Mouse (Mus musculus) heart, adult 2 months (tissue): ENCODE data around the gene Ndufa12.

Experiments
- CTCF ChIP-seq: fragments of 200-600 bp; IDR thresholded peaks from 2 replicates; pipeline ENCODE4 v1.8.1; 2022; ENCODE audit warnings: antibody characterized with exemption, mild to moderate bottlenecking, moderate library complexity
- EP300 ChIP-seq: fragments of 200-500 bp; IDR thresholded peaks from 2 replicates; pipeline ENCODE4 v1.6.1; 2011; ENCODE audit warnings: low read depth, low read length, control low read depth; ENCODE audit not compliant: insufficient read depth
- POLR2A ChIP-seq: fragments of 200-500 bp; IDR thresholded peaks from 2 replicates; pipeline ENCODE4 v1.6.1; 2011; ENCODE audit warnings: mild to moderate bottlenecking, low read depth, low read length, control low read depth; ENCODE audit not compliant: insufficient read depth

DNA sequence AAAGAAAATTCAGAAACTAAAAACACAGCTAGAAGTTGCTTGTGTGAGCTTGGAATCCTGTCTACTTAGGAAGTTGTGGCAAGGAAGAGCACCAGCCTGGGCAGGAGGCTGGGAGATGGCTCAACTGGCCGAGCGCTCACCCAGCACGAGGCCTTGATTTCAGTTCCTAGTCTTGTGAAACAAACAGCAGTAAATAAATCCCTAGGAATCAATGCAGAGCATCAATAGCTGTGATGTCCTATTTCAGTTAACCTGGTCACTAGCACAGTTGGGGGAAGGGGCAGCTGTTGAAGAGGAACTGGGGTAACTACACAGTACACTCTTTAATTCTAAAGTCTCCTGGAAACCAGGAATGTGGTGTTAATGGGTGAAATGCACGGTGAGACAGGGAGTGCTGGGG lies 6.5 kb downstream of the Ndufa12 start:
- TF ChIP-seq CTCF (no peak), POLR2A (no peak), EP300 (no peak)
